Mouse (Mus musculus) left cerebral cortex, adult 2 months (tissue): Measurements from ENCODE around the gene Oprd1. TPM values are rescaled to one million over a fixed set of nuclear protein-coding genes. Genes with fewer than 3 reads are reported as not detected.

Experiments
- DNase-seq, 2 experiments: peaks; one replicate each; pipeline ENCODE4 v3.0.0; 2021 to 2022; ENCODE audit warnings: low spot score in 2 of 2, mixed read lengths in 1 of 2; ENCODE audit errors: extremely low spot score in 1 of 2
- H3K27ac ChIP-seq: fragments of 200-600 bp; 2 replicates; pipeline ENCODE4 v1.8.1; 2022
- H3K4me3 ChIP-seq: fragments of 200-600 bp; 2 replicates; pipeline ENCODE4 v1.8.1; 2022
- CTCF ChIP-seq: fragments of 200-600 bp; IDR thresholded peaks from 2 replicates; pipeline ENCODE4 v1.8.1; 2022; ENCODE audit warnings: antibody characterized with exemption, mild to moderate bottlenecking, moderate library complexity
- intact Hi-C: fragments of 180-260 bp; cut with DNase I; formaldehyde crosslinking; loops from one replicate; pipeline ENCODE4 v1.15.1; 2025
- long read RNA-seq, 2 experiments: library from polyadenylated mRNA; stranded (forward); transcript quantifications; one replicate each; pipeline ENCODE4 v2.0.0; 2021; ENCODE audit warnings: borderline mapping rate in 2 of 2
- total RNA-seq, 2 experiments: library from RNA; stranded (reverse); gene quantifications; 2 replicates each; pipeline ENCODE4 v1.2.3; 2021

Gene Oprd1
- 10 to 100 TPM; 17.9 to 21.1 TPM for total RNA-seq
- long read RNA-seq, experiment 1, full-length matches to known transcripts, result 13 of 16 reads
- long read RNA-seq, experiment 1, partial matches to known transcripts, result 0 of 16 reads
- long read RNA-seq, experiment 1, other reads (novel, unspliced or antisense), result 3 of 16 reads
- long read RNA-seq, experiment 2, full-length matches to known transcripts, result 5 of 6 reads
- long read RNA-seq, experiment 2, partial matches to known transcripts, result 0 of 6 reads
- long read RNA-seq, experiment 2, other reads (novel, unspliced or antisense), result 1 of 6 reads

DNA sequence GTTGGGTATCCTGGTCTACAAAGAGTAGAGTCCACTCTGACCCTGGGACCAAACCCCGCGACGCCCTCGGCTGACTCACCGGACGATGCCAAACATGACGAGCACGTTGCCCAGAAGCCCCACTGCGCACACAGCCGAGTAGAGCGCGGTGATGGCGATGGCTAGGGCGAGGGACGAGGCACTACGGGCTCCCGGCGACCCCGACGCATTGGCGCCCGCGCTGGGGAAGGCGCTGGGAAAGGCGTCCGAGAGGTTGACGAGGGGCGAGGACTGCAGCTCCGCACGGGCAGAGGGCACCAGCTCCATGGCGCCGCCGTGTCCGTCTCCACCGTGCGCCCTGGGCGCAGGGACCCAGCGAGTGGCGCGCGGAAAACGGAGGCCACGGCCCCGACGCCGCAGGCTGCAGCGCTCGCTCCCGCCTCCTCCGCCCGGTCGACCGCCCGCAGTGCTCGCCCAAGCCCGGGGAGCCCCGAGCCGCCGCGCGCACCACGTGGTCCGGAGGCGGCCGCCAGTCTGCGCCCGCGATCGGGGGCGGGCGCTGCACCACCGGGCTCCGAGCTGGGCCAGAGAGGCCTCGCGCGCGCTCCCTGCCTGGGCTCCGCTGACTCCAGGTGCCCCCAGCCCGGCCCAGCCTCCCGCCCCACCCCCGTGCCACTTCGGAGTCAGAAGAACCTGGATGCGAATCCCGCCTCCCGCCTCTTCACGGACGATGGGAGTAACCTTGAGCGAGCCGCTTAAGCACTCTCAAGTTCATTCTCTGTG lies at the start of gene Oprd1:
TSS of gene Oprd1 (minus strand) at position 407 of the 762 bp plus-strand sequence.
- no peak for TF ChIP-seq CTCF
- peak within 1 kb of the TSS; percentile 85 for H3K27ac ChIP-seq
- H3K4me3 ChIP-seq, result peak within 1 kb of the TSS; percentile 57
- peak; percentile 63 to 67 for DNase-seq
- intact Hi-C loops, result loop anchor here (1.0 kb wide), 1 partner anchor 25 kb away; no protein-coding TSS in a partner anchor

DNA sequence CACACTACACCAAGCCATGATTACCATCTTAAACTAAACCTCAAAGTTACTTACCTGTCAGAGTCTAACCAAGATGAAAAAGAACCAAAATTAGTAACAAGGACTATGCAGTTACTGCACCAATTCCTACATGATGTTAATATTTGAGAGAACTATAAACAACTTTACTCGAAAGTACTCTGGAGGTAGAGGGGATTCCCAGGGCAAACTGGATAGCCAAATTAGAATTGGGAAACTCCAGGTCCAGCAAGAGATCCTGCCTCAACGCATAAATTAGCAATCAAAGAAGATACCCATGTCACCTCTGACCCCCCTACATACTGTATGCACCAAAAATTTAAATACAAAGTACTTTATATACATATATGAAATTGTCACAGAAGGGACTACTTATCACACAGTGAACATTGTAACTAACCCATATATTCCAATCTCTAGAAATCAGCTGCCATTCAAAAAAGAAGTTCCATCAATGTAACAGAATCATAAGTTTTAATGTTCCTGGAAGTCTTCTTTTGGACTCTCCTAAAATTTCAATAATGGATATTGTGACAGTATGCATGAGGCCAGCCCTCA lies 43.6 kb upstream of the Oprd1 start:
- no peak for TF ChIP-seq CTCF
- Histone ChIP-seq H3K4me3 (no peak overlapping the region), H3K27ac (no peak overlapping the region)
- intact Hi-C loops, result no loop called here
- no peak for DNase-seq

DNA sequence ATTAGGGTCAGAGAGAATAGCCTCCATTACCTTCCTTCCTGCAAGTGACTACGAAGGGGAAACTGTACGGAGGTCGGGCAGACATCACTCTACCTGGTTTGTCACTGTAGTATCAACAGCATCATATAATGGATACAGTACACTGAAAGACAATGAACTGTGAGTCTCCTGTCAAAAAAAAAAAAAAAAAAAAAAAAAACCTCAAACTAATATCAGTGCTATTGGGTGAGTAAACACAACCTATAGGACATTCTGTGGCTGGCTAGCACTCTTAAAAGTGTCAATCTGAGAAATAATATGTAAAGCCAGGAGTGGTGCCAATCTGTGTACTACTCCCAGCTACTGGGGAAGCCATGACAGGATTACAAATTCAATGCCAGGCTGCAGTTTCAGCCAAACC lies 38.9 kb upstream of the Oprd1 start:
- H3K27ac ChIP-seq, result no peak overlapping the region
- DNase-seq, result no peak
- no peak for TF ChIP-seq CTCF
- no peak overlapping the region for H3K4me3 ChIP-seq
- intact Hi-C loops, result no loop called here

DNA sequence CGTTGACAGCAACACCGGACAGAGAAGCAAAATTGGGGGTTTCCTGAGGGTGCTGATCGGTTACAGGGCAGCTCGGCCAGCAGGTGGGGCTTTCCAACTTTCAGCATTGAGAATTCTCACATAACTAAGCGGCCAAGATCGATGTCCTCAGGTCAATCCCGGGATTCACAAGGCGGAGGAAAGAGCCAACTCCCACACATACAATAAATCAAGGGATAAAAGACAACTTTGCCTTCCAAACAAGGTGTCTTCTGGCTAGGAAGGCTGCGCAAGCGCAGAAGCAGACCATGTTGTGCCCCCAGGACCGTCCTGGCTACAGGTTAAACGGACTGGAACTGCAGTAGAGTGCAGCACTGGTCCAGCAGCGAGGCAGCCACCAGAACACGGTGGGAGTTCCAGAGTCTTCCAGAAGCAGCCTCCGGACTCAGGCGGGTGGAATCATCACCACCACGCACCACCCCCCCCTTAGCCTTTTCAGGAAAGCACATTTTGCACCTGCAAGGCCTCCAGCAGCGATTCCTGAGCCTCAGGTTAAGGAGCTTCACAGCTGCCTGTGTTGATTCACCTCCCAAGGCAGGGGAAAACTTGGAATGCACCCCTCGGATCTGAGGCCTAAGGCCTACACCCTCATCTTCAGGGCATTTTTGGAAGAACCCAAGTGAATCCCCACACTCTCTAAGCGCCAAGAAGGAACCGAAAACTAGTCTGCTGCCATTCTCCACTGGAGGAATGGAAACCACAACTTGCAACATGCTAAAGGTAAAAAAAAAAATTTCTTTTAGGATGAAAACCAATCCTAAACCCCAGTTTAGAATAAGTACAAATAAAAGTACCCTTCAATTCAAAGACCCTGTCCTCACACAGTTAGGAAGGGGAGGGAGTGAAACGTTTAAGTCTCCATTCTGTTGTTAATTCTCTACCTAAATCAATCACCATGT lies 37.7 kb upstream of the Oprd1 start:
- H3K4me3 ChIP-seq, result no peak overlapping the region
- DNase-seq, result no peak
- H3K27ac ChIP-seq, result no peak overlapping the region
- intact Hi-C loops, result no loop called here
- TF ChIP-seq CTCF, result peak; percentile 2; the same call in 1 of the 2 replicates

GRCm38 (mm10) chr4:132180710-132181109 lies 36.4 kb upstream of the Oprd1 start:
- no peak for DNase-seq
- intact Hi-C loops, result no loop called here

DNA sequence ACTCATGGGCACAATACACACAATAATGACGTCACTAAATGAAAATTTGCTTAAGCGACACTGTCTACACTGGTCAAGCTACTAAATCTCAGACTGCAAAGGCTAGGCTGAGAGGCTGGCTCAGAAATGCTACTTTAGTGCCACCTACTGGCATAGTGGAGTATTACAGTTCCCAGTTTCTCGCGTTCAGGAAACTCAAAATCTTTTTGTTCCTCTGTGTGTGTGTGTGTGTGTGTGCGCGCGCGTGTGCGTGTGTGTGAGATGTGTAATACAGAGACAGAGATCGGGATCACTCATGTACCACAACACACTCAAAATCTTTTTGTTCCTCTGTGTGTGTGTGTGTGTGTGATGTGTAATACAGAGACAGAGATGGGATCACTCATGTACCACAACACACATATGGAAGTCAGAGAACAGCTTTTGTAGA lies 34.4 kb upstream of the Oprd1 start:
- H3K27ac ChIP-seq, result no peak overlapping the region
- peak; percentile 83 for TF ChIP-seq CTCF
- intact Hi-C loops, result loop anchor here (1.0 to 2.0 kb wide), 3 partner anchors 89 to 318 kb away; no protein-coding TSS in a partner anchor
- no peak overlapping the region for H3K4me3 ChIP-seq
- DNase-seq, result peak; percentile 62 to 67

More at GRCm38 (mm10) chr4:132180710-132181109, 36.4 kb upstream of the Oprd1 start:
- Histone ChIP-seq H3K4me3 (no peak overlapping the region), H3K27ac (no peak overlapping the region)
- TF ChIP-seq CTCF, result peak; percentile 52

- no peak for TF ChIP-seq CTCF
- no peak for DNase-seq
- Histone ChIP-seq H3K27ac (no peak overlapping the region), H3K4me3 (no peak overlapping the region)
- intact Hi-C loops, result no loop called here
Measured at GRCm38 (mm10) chr4:132176474-132176873, 32.2 kb upstream of the Oprd1 start.

GRCm38 (mm10) chr4:132170891-132171290 lies 26.6 kb upstream of the Oprd1 start:
- H3K4me3 ChIP-seq, result no peak overlapping the region
- intact Hi-C loops, result no loop called here
- peak overlapping the region; percentile 96 for H3K27ac ChIP-seq
- TF ChIP-seq CTCF, result no peak
- DNase-seq, result peak; percentile 43 to 56

GRCm38 (mm10) chr4:132169761-132170160 lies 25.5 kb upstream of the Oprd1 start:
- TF ChIP-seq CTCF, result no peak
- peak overlapping the region; percentile 81 for H3K27ac ChIP-seq
- H3K4me3 ChIP-seq, result no peak overlapping the region
- no peak for DNase-seq
- intact Hi-C loops, result loop anchor here (1.0 kb wide), 1 partner anchor 25 kb away; the partner anchor contains the start of gene Oprd1

- no peak for TF ChIP-seq CTCF
Measured at GRCm38 (mm10) chr4:132169271-132169670, 25.0 kb upstream of the Oprd1 start.

DNA sequence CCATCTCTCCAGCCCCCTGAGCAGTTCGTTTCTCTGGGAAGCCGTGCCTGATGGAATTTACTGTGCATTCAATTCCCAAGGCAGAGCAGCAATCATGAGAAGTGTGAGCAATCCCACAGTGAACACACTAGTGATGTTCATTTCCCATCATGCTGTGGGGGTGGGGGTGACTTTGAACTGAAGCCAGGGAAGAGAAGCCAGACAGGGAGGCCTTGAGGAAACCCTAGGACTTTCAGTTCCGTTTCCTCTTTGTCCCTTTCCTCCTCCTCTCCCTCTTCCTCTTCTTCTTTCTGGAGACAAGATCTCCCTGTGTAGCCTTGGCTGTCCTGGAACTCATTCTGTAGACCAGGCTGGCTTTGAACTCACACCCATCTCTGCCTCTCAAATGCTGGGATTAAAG lies 23.1 kb upstream of the Oprd1 start:
- Histone ChIP-seq H3K27ac (no peak overlapping the region), H3K4me3 (no peak overlapping the region)
- TF ChIP-seq CTCF, result no peak
- no peak for DNase-seq
- intact Hi-C loops, result no loop called here

More at GRCm38 (mm10) chr4:132169271-132169670, 25.0 kb upstream of the Oprd1 start:
- Histone ChIP-seq H3K4me3 (no peak overlapping the region), H3K27ac (peak overlapping the region; percentile 81)
- intact Hi-C loops, result loop anchor here (1.0 kb wide), 1 partner anchor 25 kb away; the partner anchor contains the start of gene Oprd1
- DNase-seq, result no peak
